Mouse (Mus musculus) intestine, postnatal 0 days (tissue): Measurements from ENCODE around the gene Calm3. TPM values are rescaled to one million over a fixed set of nuclear protein-coding genes. Genes with fewer than 3 reads are reported as not detected.

ENCODE experiments used
- ATAC-seq: fragments of 200-750 bp; cut with Nextera tagmentation; 2 replicates; pipeline ENCODE4 v1.8.0; 2017; ENCODE audit warnings: mild to moderate bottlenecking, moderate TSS enrichment, moderate library complexity
- H3K27ac ChIP-seq: fragments of 300-500 bp; sonication (generic); 2 replicates; pipeline ENCODE4 v1.5.1; 2014; ENCODE audit warnings: mild to moderate bottlenecking, low read depth, low read length, moderate library complexity
- H3K27me3 ChIP-seq: fragments of 300-500 bp; sonication (generic); replicated peaks from 2 replicates; pipeline ENCODE4 v1.6.1; 2014; ENCODE audit warnings: low read length, mixed read lengths; ENCODE audit not compliant: control insufficient read depth, insufficient read depth
- H3K36me3 ChIP-seq: fragments of 300-500 bp; sonication (generic); 2 replicates; pipeline ENCODE4 v1.6.1; 2014; ENCODE audit warnings: mild to moderate bottlenecking, moderate library complexity; ENCODE audit not compliant: control insufficient read depth, insufficient read depth
- H3K4me1 ChIP-seq: fragments of 300-500 bp; sonication (generic); replicated peaks from 2 replicates; pipeline ENCODE4 v1.6.1; 2014; ENCODE audit warnings: antibody characterized with exemption, low read length, mixed read lengths; ENCODE audit not compliant: control insufficient read depth, insufficient read depth
- H3K4me2 ChIP-seq: fragments of 300-500 bp; sonication (generic); replicated peaks from 2 replicates; pipeline ENCODE4 v1.6.1; 2014; ENCODE audit warnings: low read depth, mild to moderate bottlenecking, moderate library complexity
- H3K4me3 ChIP-seq: fragments of 300-500 bp; sonication (generic); 2 replicates; pipeline ENCODE4 v1.5.1; 2014; ENCODE audit warnings: low read depth, low read length
- H3K9ac ChIP-seq: fragments of 300-500 bp; sonication (generic); 2 replicates; pipeline ENCODE4 v1.6.1; 2014; ENCODE audit warnings: mild to moderate bottlenecking, low read depth, low read length
- H3K9me3 ChIP-seq: fragments of 300-500 bp; sonication (generic); 2 replicates; pipeline ENCODE4 v1.6.1; 2016; ENCODE audit warnings: mixed run types; ENCODE audit not compliant: control insufficient read depth
- CTCF ChIP-seq: sonication (generic); IDR thresholded peaks from 2 replicates; pipeline ENCODE4 v1.5.1; 2016; ENCODE audit warnings: low read depth, mild to moderate bottlenecking, control low read depth, antibody characterized with exemption, moderate library complexity
- WGBS: fragments of 180-500 bp; shearing (Covaris S2); extraction: QIAGEN DNeasy Blood & Tissue Kit; methylation state at CpG from one replicate; pipeline ENCODE4 v1.1.7; 2014; 5-methylcytosine and 5-hydroxymethylcytosine counted together
- polyA plus RNA-seq: library from polyadenylated mRNA; unstranded; fragments of >200 nt; fragmentation: Nextera tagmentation; extraction: Ambion mirVana; gene quantifications from 2 replicates; pipeline ENCODE4 v1.2.1, GENCODE M21; 2015

Gene Calm3
- polyA plus RNA-seq, 1 experiment from 2014 or later, result 236 TPM

- no peaks in the 10 kb centered on the region for H3K9me3 ChIP-seq
- peaks cover 49% of the 10 kb centered on the region for H3K27me3 ChIP-seq
- no peaks in the 10 kb centered on the region for H3K36me3 ChIP-seq
- ATAC-seq, result peak; percentile 28; the same call in 1 of the 2 replicates
- H3K4me1 ChIP-seq, result peaks cover 5% of the 10 kb centered on the region; the same call in 1 of the 2 replicates
- no peak within 1 kb of the TSS for H3K27ac ChIP-seq
- H3K4me3 ChIP-seq, result peak within 1 kb of the TSS; percentile 57
- WGBS, result 19% methylated on average over 36 of the region's 36 CpGs
- peak within 1 kb of the TSS; percentile 78 for H3K4me2 ChIP-seq
- TF ChIP-seq CTCF, result no peak
- peak within 1 kb of the TSS; percentile 44; the same call in 1 of the 2 replicates for H3K9ac ChIP-seq
Measured at GRCm38 (mm10) chr7:16944061-16944807, 20.3 kb upstream of the Calm3 start, which contains the start of gene Pnmal2. Gene Pnmal2, plus strand, starts transcription at chr7:16944682.

GRCm38 (mm10) chr7:16942861-16943260 is 18.9 kb upstream of the Calm3 start:
- Histone ChIP-seq H3K4me3 (no peak overlapping the region), H3K27ac (no peak overlapping the region), H3K9ac (no peak overlapping the region), H3K9me3 (no peaks in the 10 kb centered on the region), H3K36me3 (no peaks in the 10 kb centered on the region), H3K27me3 (peaks cover 36% of the 10 kb centered on the region), H3K4me1 (peaks cover 5% of the 10 kb centered on the region; the same call in 1 of the 2 replicates), H3K4me2 (no peak overlapping the region)
- WGBS, result 45% methylated on average over 4 of the region's 4 CpGs
- no peak for ATAC-seq
- no peak for TF ChIP-seq CTCF

- Histone ChIP-seq H3K4me1 (0 out of 2 replicates have a peak, but pooled peaks cover 2% of the 10 kb centered on the region), H3K4me2 (no peak overlapping the region), H3K4me3 (no peak overlapping the region), H3K9me3 (no peaks in the 10 kb centered on the region), H3K9ac (no peak overlapping the region), H3K27ac (no peak overlapping the region), H3K36me3 (no peaks in the 10 kb centered on the region), H3K27me3 (peaks cover 11% of the 10 kb centered on the region)
- no peak for TF ChIP-seq CTCF
- no peak for ATAC-seq
- WGBS, result 47% methylated on average over 7 of the region's 7 CpGs
Measured at GRCm38 (mm10) chr7:16940292-16940691, 16.4 kb upstream of the Calm3 start.

GRCm38 (mm10) chr7:16938117-16938791 is 14.3 kb upstream of the Calm3 start:
- TF ChIP-seq CTCF, result no peak
- Histone ChIP-seq H3K36me3 (no peaks in the 10 kb centered on the region), H3K27ac (no peak overlapping the region), H3K4me3 (no peak overlapping the region), H3K4me2 (no peak overlapping the region), H3K9me3 (no peaks in the 10 kb centered on the region), H3K4me1 (no peaks in the 10 kb centered on the region), H3K27me3 (no peaks in the 10 kb centered on the region), H3K9ac (no peak overlapping the region)
- 70% methylated on average over 17 of the region's 17 CpGs for WGBS
- ATAC-seq, result no peak

- H3K36me3 ChIP-seq, result no peaks in the 10 kb centered on the region
- TF ChIP-seq CTCF, result peak; percentile 54
- no peak overlapping the region for H3K4me2 ChIP-seq
- WGBS, result 48% methylated on average over 4 of the region's 4 CpGs
- H3K27me3 ChIP-seq, result no peaks in the 10 kb centered on the region
- ATAC-seq, result no peak
- H3K4me3 ChIP-seq, result no peak overlapping the region
- no peaks in the 10 kb centered on the region for H3K4me1 ChIP-seq
- H3K27ac ChIP-seq, result no peak overlapping the region
- H3K9ac ChIP-seq, result no peak overlapping the region
- no peaks in the 10 kb centered on the region for H3K9me3 ChIP-seq
Measured at GRCm38 (mm10) chr7:16937312-16937711, 13.4 kb upstream of the Calm3 start.
